Mouse (Mus musculus) MEL (cell line): ENCODE measurements around the gene Hs6st3. TPM values are rescaled to one million over a fixed set of nuclear protein-coding genes. Genes with fewer than 3 reads are reported as not detected.

Source experiments
- DNase-seq: peaks from one replicate; pipeline ENCODE4 v3.0.0; 2011; ENCODE audit warnings: low read depth, low spot score
- H3K27ac ChIP-seq: 2 replicates; pipeline ENCODE4 v1.5.1; 2012; ENCODE audit warnings: low read depth, mild to moderate bottlenecking, control low read depth, low read length, moderate library complexity; ENCODE audit not compliant: control insufficient read depth
- H3K27me3 ChIP-seq, 2 experiments: fragments of 150-350 bp in 1 of 2; sonication (generic) in 1 of 2; 2 replicates each; pipeline ENCODE4 v1.6.1; 2012; ENCODE audit warnings: low read length in 2 of 2, mild to moderate bottlenecking in 2 of 2, improper control_type of control experiment in 1 of 2, moderate library complexity in 1 of 2; ENCODE audit not compliant: insufficient read depth in 2 of 2, control insufficient read depth in 1 of 2
- H3K36me3 ChIP-seq, 2 experiments: 2 replicates each; pipeline ENCODE4 v1.6.1; 2012 to 2014; ENCODE audit warnings: low read length in 2 of 2, improper control_type of control experiment in 1 of 2, inconsistent platforms in 1 of 2, mild to moderate bottlenecking in 1 of 2; ENCODE audit not compliant: insufficient read depth in 2 of 2, control insufficient read depth in 1 of 2
- H3K4me1 ChIP-seq, 2 experiments: fragments of 150-350 bp in 1 of 2; sonication (generic) in 1 of 2; 2 replicates each; pipeline ENCODE4 v1.6.1; 2012; ENCODE audit warnings: low read length in 2 of 2, improper control_type of control experiment in 1 of 2, mild to moderate bottlenecking in 1 of 2; ENCODE audit not compliant: insufficient read depth in 2 of 2, control insufficient read depth in 1 of 2
- H3K4me3 ChIP-seq, 2 experiments: fragments of 150-350 bp in 1 of 2; sonication (generic) in 1 of 2; 2 replicates each; pipeline ENCODE4 v1.5.1; 2012; ENCODE audit warnings: low read depth in 2 of 2, low read length in 2 of 2, mild to moderate bottlenecking in 2 of 2, moderate library complexity in 2 of 2, control low read depth in 1 of 2, improper control_type of control experiment in 1 of 2; ENCODE audit not compliant: control insufficient read depth in 1 of 2, insufficient read depth in 1 of 2
- H3K79me2 ChIP-seq: 2 replicates; pipeline ENCODE4 v1.6.1; 2012; ENCODE audit warnings: mild to moderate bottlenecking, low read length, moderate library complexity; ENCODE audit not compliant: control insufficient read depth, poor library complexity, insufficient read depth
- H3K9ac ChIP-seq: 2 replicates; pipeline ENCODE4 v1.6.1; 2012; ENCODE audit warnings: low read depth, mild to moderate bottlenecking, control low read depth, low read length, moderate library complexity; ENCODE audit not compliant: control insufficient read depth, poor library complexity, severe bottlenecking
- H3K9me3 ChIP-seq: fragments of 150-350 bp; sonication (generic); replicated peaks from 2 replicates; pipeline ENCODE4 v1.6.1; 2012; ENCODE audit warnings: mild to moderate bottlenecking, low read length, improper control_type of control experiment, moderate library complexity; ENCODE audit not compliant: insufficient read depth
- BHLHE40 ChIP-seq: IDR thresholded peaks from 2 replicates; pipeline ENCODE4 v1.6.1; 2012; ENCODE audit warnings: low read depth, mild to moderate bottlenecking, inconsistent platforms, low read length, improper control_type of control experiment, borderline replicate concordance
- CTCF ChIP-seq, 3 experiments: IDR thresholded peaks in 2 of 3; conservative IDR thresholded peaks in 1 of 3; 2 replicates each; pipeline ENCODE4 v1.5.1; 2011 to 2012; ENCODE audit warnings: low read length in 3 of 3, low read depth in 2 of 3, mild to moderate bottlenecking in 2 of 3, improper control_type of control experiment in 1 of 3, inconsistent platforms in 1 of 3, mixed read lengths in 1 of 3, moderate library complexity in 1 of 3; ENCODE audit not compliant: control insufficient read depth in 1 of 3, insufficient read depth in 1 of 3, poor library complexity in 1 of 3, severe bottlenecking in 1 of 3
- ELF1 ChIP-seq: IDR thresholded peaks from 2 replicates; pipeline ENCODE4 v1.6.1; 2014; ENCODE audit warnings: low read depth, mild to moderate bottlenecking, inconsistent platforms, low read length, improper control_type of control experiment, moderate library complexity
- EP300 ChIP-seq, 2 experiments: IDR thresholded peaks; 2 replicates each; pipeline ENCODE4 v1.6.1; 2011; ENCODE audit warnings: improper control_type of control experiment in 2 of 2, low read length in 2 of 2, low read depth in 1 of 2, mild to moderate bottlenecking in 1 of 2
- MAX ChIP-seq: IDR thresholded peaks from 2 replicates; pipeline ENCODE4 v1.6.1; 2011; ENCODE audit warnings: low read length, improper control_type of control experiment
- MEF2A ChIP-seq: IDR thresholded peaks from 2 replicates; pipeline ENCODE4 v1.6.1; 2014; ENCODE audit warnings: low read depth, mild to moderate bottlenecking, inconsistent platforms, low read length, improper control_type of control experiment; ENCODE audit not compliant: poor library complexity, insufficient replicate concordance, severe bottlenecking; ENCODE audit errors: extremely low read depth
- MYB ChIP-seq: IDR thresholded peaks from 2 replicates; pipeline ENCODE4 v1.6.1; 2011; ENCODE audit warnings: mild to moderate bottlenecking, low read depth, low read length, improper control_type of control experiment
- MYC ChIP-seq: IDR thresholded peaks from 2 replicates; pipeline ENCODE4 v1.6.1; 2011; ENCODE audit warnings: low read depth, mild to moderate bottlenecking, low read length, improper control_type of control experiment, moderate library complexity
- NELFE ChIP-seq: IDR thresholded peaks from 2 replicates; pipeline ENCODE4 v1.6.1; 2011; ENCODE audit warnings: low read depth, low read length, improper control_type of control experiment
- NRF1 ChIP-seq: IDR thresholded peaks from 2 replicates; pipeline ENCODE4 v1.6.1; 2014; ENCODE audit warnings: low read depth, mild to moderate bottlenecking, inconsistent platforms, low read length, improper control_type of control experiment, moderate library complexity; ENCODE audit not compliant: poor library complexity, insufficient read depth, severe bottlenecking
- POLR2AphosphoS5 ChIP-seq: IDR thresholded peaks from 2 replicates; pipeline ENCODE4 v1.6.1; 2012; ENCODE audit warnings: low read depth, borderline replicate concordance, mild to moderate bottlenecking, inconsistent platforms, low read length, moderate library complexity, mixed read lengths
- RCOR1 ChIP-seq: IDR thresholded peaks from 2 replicates; pipeline ENCODE4 v1.6.1; 2012; ENCODE audit warnings: low read depth, mild to moderate bottlenecking, inconsistent platforms, low read length, improper control_type of control experiment
- SIN3A ChIP-seq: IDR thresholded peaks from 2 replicates; pipeline ENCODE4 v1.6.1; 2012; ENCODE audit warnings: low read length, improper control_type of control experiment, inconsistent platforms
- UBTF ChIP-seq: IDR thresholded peaks from 2 replicates; pipeline ENCODE4 v1.6.1; 2012; ENCODE audit warnings: low read depth, mild to moderate bottlenecking, inconsistent platforms, low read length, improper control_type of control experiment, moderate library complexity, borderline replicate concordance; ENCODE audit not compliant: insufficient read depth
- ZC3H11A ChIP-seq: IDR thresholded peaks from 2 replicates; pipeline ENCODE4 v1.6.1; 2012; ENCODE audit warnings: low read depth, mild to moderate bottlenecking, inconsistent platforms, low read length, improper control_type of control experiment
- ZKSCAN1 ChIP-seq: IDR thresholded peaks from 2 replicates; pipeline ENCODE4 v1.6.1; 2012; ENCODE audit warnings: low read depth, mild to moderate bottlenecking, inconsistent platforms, low read length, improper control_type of control experiment, moderate library complexity
- polyA plus RNA-seq, 2 experiments: library from polyadenylated mRNA; stranded (reverse) in 1 of 2; unstranded in 1 of 2; fragments of >175 nt in 1 of 2; fragments of >200 nt in 1 of 2; gene quantifications; 2 replicates each; pipeline versions ENCODE4 v1.2.1 to v1.2.4; 2012; ENCODE audit warnings: low replicate concordance in 2 of 2, low read depth in 1 of 2; ENCODE audit not compliant: insufficient read length in 2 of 2, insufficient read depth in 1 of 2, missing spikeins in 1 of 2
- total RNA-seq: library from RNA; depleted of rRNA; stranded (reverse); fragments of 300-350 nt; gene quantifications from 2 replicates; pipeline ENCODE4 v1.2.3, GENCODE M21; 2012

Gene Hs6st3
- total and polyA plus RNA-seq, 3 experiments: not detected

DNA sequence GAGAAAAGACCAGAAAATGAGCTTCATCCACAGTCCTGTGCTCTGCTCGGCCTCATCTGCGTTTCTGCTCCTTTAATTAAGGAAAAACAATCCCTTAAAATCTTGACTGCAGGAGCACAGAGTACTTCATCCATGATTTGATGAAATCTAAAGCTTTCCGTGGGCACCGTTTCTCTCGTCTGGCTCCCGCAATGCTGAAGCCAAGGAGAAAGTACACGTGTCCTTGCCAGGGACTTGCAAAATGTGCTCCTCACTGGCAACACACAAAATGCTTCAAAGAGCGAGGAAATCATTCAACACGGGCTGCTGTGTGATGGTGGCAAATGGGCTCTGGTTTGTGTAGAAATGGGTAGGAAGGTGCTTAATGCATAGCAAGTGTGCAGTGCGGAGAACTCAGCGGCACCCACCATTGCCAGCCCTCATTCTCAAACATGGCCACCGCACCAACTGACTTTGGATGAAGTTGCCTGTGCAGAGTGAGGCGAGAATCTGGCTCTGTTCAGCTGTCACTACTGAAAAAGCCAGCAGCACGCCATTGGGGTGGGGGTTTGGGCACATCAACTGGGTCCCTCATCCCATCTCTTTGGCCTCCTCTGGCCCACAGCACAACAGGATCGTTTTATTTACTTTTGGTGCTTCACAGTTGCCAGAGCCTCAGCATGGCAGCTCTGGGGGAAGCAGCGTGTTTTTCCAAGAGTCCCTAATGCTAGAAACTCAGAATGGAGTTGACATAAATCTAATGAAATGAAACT, 532.9 kb downstream of the Hs6st3 start:
- H3K27ac ChIP-seq: no peak overlapping the region
- H3K4me1 ChIP-seq: no peaks in the 10 kb centered on the region
- no peaks in the 10 kb centered on the region for H3K27me3 ChIP-seq
- TF ChIP-seq MYB (no peak), ZKSCAN1 (no peak), MAX (no peak), POLR2AphosphoS5 (no peak), MEF2A (no peak), ELF1 (no peak), UBTF (no peak), MYC (no peak), EP300 (IDR thresholded peaks at IDR 0.05; ENCODE audit: low read depth in 1 of 2, low read length in 2 of 2) (no peak)
- TF ChIP-seq, all 39 proteins: peak for 0
- Histone ChIP-seq H3K9ac (no peak overlapping the region), H3K9me3 (no peaks in the 10 kb centered on the region), H3K4me3 (no peak overlapping the region), H3K79me2 (no peaks in the 10 kb centered on the region), H3K36me3 (no peaks in the 10 kb centered on the region)
- DNase-seq: no peak

DNA sequence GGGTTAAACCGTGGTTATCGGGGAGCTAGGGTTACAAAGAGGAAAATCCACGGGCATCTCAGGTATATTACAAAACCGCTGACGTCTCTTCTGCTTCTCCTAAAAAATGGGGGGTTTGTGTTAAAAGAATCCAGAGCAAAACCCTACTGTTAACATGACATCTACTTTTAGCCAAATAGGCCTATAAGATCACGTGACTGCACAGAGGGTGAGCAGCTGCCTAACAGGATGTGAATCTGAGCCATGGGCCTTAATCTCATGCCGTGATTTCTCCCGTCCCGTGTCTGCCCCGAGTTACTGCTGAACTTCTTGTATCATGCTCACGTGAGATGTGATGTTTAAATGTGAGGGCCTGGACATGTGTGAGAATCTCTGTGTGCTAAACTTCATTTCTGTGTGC, 540.4 kb downstream of the Hs6st3 start:
- no peak for DNase-seq
- no peaks in the 10 kb centered on the region for H3K36me3 ChIP-seq
- no peak overlapping the region for H3K9ac ChIP-seq
- H3K27me3 ChIP-seq: no peaks in the 10 kb centered on the region
- H3K79me2 ChIP-seq: no peaks in the 10 kb centered on the region
- H3K27ac ChIP-seq: no peak overlapping the region
- no peaks in the 10 kb centered on the region for H3K9me3 ChIP-seq
- TF ChIP-seq MEF2A: no peak
- TF ChIP-seq BHLHE40: no peak
- no peak for TF ChIP-seq EP300 (IDR thresholded peaks at IDR 0.05; ENCODE audit: low read depth in 1 of 2, low read length in 2 of 2)
- TF ChIP-seq ZKSCAN1: no peak
- no peak for TF ChIP-seq ZC3H11A
- TF ChIP-seq CTCF (IDR thresholded peaks at IDR 0.05 in 2 of 3, conservative IDR thresholded peaks at IDR 0.05 in 1 of 3; ENCODE audit: control insufficient read depth in 1 of 3, insufficient read depth in 1 of 3, low read depth in 2 of 3, low read length in 3 of 3, poor library complexity in 1 of 3, severe bottlenecking in 1 of 3): no peak
- TF ChIP-seq NRF1: no peak
- TF ChIP-seq SIN3A: no peak
- TF ChIP-seq RCOR1: no peak
- TF ChIP-seq NELFE: no peak
- no peak overlapping the region for H3K4me3 ChIP-seq
- no peaks in the 10 kb centered on the region for H3K4me1 ChIP-seq
